Mouse (Mus musculus) stomach, postnatal 0 days (tissue): ENCODE results near the gene Tnfsf11.

Experiments used
- CTCF ChIP-seq: IDR thresholded peaks from 2 replicates; pipeline ENCODE4 v1.5.1; 2016; ENCODE audit warnings: antibody characterized with exemption, low read depth, mild to moderate bottlenecking, moderate library complexity
- EP300 ChIP-seq: optimal IDR thresholded peaks from 2 replicates; pipeline ENCODE3; 2016; ENCODE audit warnings: antibody characterized with exemption

DNA sequence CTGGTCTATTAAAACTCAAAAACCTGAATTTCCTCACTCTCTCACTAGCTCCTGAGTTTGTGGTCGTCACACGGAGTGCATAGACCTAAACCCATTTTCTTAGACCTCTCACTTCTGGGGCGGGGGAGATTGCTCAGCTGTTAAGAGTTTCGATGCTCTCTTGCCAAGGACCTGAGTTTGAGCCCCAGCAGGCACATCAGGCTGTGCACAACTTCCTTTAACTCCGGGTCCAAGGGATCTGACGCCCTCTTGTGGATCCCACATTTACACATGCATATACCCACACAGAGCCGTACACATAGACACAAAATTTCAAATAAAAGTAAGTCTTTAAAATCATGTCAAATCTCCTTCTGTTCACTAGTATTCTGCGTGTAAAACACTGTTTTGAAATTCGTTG is 15.1 kb upstream of the Tnfsf11 start:
- no peak for TF ChIP-seq CTCF
- TF ChIP-seq EP300 = no peak
